Mouse (Mus musculus) liver, postnatal 0 days (tissue): ENCODE data around the gene Rnf6.

Experiments used
- CTCF ChIP-seq: sonication (generic); IDR thresholded peaks from 2 replicates; pipeline ENCODE4 v1.5.1; 2016; ENCODE audit warnings: antibody characterized with exemption, low read depth
- EP300 ChIP-seq: IDR thresholded peaks from 2 replicates; pipeline ENCODE4 v1.6.1; 2016; ENCODE audit warnings: antibody characterized with exemption, low read depth, mild to moderate bottlenecking

DNA sequence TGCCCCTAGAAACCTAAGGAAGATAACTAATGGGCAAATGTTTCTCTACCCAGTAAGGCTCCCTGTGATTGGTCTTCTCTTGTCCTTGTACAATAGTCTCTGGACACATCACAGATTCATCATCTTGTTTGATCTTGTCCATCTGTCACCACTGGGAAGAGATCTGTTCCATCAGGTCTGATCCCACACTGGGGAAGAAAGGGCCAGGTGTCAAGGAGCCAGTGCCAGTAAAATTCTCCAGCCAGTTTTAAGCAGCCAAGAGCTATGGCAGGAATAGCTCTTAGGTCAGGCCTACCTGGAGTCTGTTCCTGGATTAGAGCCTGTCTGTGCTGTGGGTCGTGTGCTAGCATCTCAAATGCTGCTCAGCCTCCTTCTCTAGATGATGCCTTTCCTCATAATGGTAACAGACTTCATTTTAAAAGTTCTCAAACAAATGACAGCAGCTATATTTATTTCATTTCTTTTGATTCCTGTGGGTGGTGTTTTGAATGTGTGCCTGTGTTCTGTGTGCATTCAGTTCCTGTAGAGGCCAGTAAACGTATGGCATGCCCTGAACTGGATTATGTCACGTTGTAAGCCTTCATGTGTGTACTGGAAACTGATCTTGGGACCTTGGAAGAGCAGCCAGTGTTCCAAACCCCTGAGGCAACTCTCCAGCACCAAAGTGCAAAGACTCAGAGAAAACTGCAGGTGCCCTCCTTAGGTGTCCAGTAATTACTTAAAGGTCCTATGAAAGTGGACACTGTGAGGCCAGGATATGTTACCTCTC, 30.7 kb downstream of the Rnf6 start:
- no peak for TF ChIP-seq CTCF
- TF ChIP-seq EP300: no peak
